Mouse (Mus musculus) megakaryocyte, embryonic 14.5 days (primary cell): ENCODE data around the gene Lfng.

ENCODE experiments used
- FLI1 ChIP-seq: IDR thresholded peaks from 2 replicates; pipeline ENCODE4 v1.6.1; 2012; ENCODE audit warnings: low read length, inconsistent platforms, mixed read lengths
- GATA1 ChIP-seq: IDR thresholded peaks from 3 replicates; pipeline ENCODE4 v1.6.1; 2012; ENCODE audit warnings: mixed read lengths, low read length, inconsistent platforms, borderline replicate concordance

GRCm38 (mm10) chr5:140565856-140566255 lies 41.3 kb upstream of the Lfng start:
- TF ChIP-seq GATA1 (no peak), FLI1 (no peak)
